Mouse (Mus musculus) embryonic fibroblast, embryonic 13.5 days (primary cell): ENCODE data around the gene Fzr1.

Experiments
- CTCF ChIP-seq: IDR thresholded peaks from 2 replicates; pipeline ENCODE4 v1.5.1; 2011; ENCODE audit warnings: mild to moderate bottlenecking, control low read depth, low read length, moderate library complexity, borderline replicate concordance; ENCODE audit not compliant: insufficient read depth
- POLR2A ChIP-seq: IDR thresholded peaks from 2 replicates; pipeline ENCODE4 v1.6.1; 2011; ENCODE audit warnings: low read depth, mild to moderate bottlenecking, control low read depth, low read length, moderate library complexity

GRCm38 (mm10) chr10:81389373-81389772 is 11.1 kb upstream of the Fzr1 start:
- no peak for TF ChIP-seq POLR2A
- TF ChIP-seq CTCF = no peak
